Mouse (Mus musculus): ENCODE measurements around the gene Anln. TPM values are rescaled to one million over a fixed set of nuclear protein-coding genes. Genes with fewer than 3 reads are reported as not detected.

Gene Anln
- polyA plus RNA-seq, 2 experiments = 35.4 to 40.4 TPM

GRCm38 (mm10) chr9:22302199-22302598, 86.8 kb downstream of the Anln start:
- no peaks in the 10 kb centered on the region for H3K27me3 ChIP-seq (ENCODE audit: control insufficient read depth, insufficient read depth, low read length)
- ATAC-seq (ENCODE audit: low FRiP score, low read depth) = no peak
- no peak for TF ChIP-seq POLR2A (IDR thresholded peaks at IDR 0.05; ENCODE audit: borderline replicate concordance, extremely low read depth, insufficient read depth, insufficient read length)
- H3K36me3 ChIP-seq (ENCODE audit: control insufficient read depth, insufficient read depth, low read length) = peaks cover 48% of the 10 kb centered on the region
- no peak overlapping the region for H3K4me3 ChIP-seq (replicated peaks; ENCODE audit: low read length)
- peaks cover 6% of the 10 kb centered on the region; the same call in 1 of the 2 replicates for H3K4me1 ChIP-seq (ENCODE audit: control insufficient read depth, insufficient read depth, low read length)
- H3K9ac ChIP-seq (ENCODE audit: low read depth, low read length, severe bottlenecking) = no peak overlapping the region
- H3K9me3 ChIP-seq (ENCODE audit: control insufficient read depth, low read length) = 0 out of 2 replicates have a peak, but pooled peaks cover 4% of the 10 kb centered on the region
- no peak overlapping the region for H3K4me2 ChIP-seq (replicated peaks; ENCODE audit: low read depth, low read length, severe bottlenecking)
- no peak overlapping the region for H3K27ac ChIP-seq (replicated peaks; ENCODE audit: low read depth, low read length)
- WGBS = 92% methylated on average over 1 of the region's 1 CpGs
- DNase-seq (ENCODE audit: low spot score) = no peak

Other genes starting within 250 kb of the Anln start
- 54.5 and 62.4 TPM in 2 replicates for gene Pigyl, start 232.3 kb downstream of the Anln start, polyA plus RNA-seq (2012; rRNA removed)
- gene Pigyl, start 232.3 kb downstream of the Anln start, polyA plus RNA-seq (2014; fragmentation: Nextera tagmentation; extraction: Ambion mirVana) = 80.9 and 82.4 TPM in 2 replicates
- gene Zfp872, start 201.1 kb downstream of the Anln start, polyA plus RNA-seq (2012; rRNA removed) = 0.12 and 0.14 TPM in 2 replicates
- gene Zfp872, start 201.1 kb downstream of the Anln start, polyA plus RNA-seq (2014; fragmentation: Nextera tagmentation; extraction: Ambion mirVana) = 0.33 and 0.51 TPM in 2 replicates
- gene Zfp809, start 163.5 kb downstream of the Anln start, polyA plus RNA-seq (2012; rRNA removed) = 11.2 and 13.6 TPM in 2 replicates
- gene Zfp809, start 163.5 kb downstream of the Anln start, polyA plus RNA-seq (2014; fragmentation: Nextera tagmentation; extraction: Ambion mirVana) = 19.6 and 19.7 TPM in 2 replicates
- 1.9 and 2.6 TPM in 2 replicates for gene Zfp599, start 129.3 kb downstream of the Anln start, polyA plus RNA-seq (2012; rRNA removed)
- 6.4 and 7.3 TPM in 2 replicates for gene Zfp599, start 129.3 kb downstream of the Anln start, polyA plus RNA-seq (2014; fragmentation: Nextera tagmentation; extraction: Ambion mirVana)
- 18.9 and 21.2 TPM in 2 replicates for gene Zfp810, start 81.5 kb downstream of the Anln start, polyA plus RNA-seq (2012; rRNA removed)
- 19.3 and 25.7 TPM in 2 replicates for gene Zfp810, start 81.5 kb downstream of the Anln start, polyA plus RNA-seq (2014; fragmentation: Nextera tagmentation; extraction: Ambion mirVana)
- 3.6 and 3.7 TPM in 2 replicates for gene 9530077C05Rik, start 22.3 kb upstream of the Anln start, polyA plus RNA-seq (2012; rRNA removed)
- 4.8 and 5.2 TPM in 2 replicates for gene 9530077C05Rik, start 22.3 kb upstream of the Anln start, polyA plus RNA-seq (2014; fragmentation: Nextera tagmentation; extraction: Ambion mirVana)
- gene Gm17545, start 65.1 kb upstream of the Anln start, polyA plus RNA-seq (2012; rRNA removed) = not detected in 2 replicates
- gene Gm17545, start 65.1 kb upstream of the Anln start, polyA plus RNA-seq (2014; fragmentation: Nextera tagmentation; extraction: Ambion mirVana) = not detected in 2 replicates
- gene Rp9, start 80.6 kb upstream of the Anln start, polyA plus RNA-seq (2012; rRNA removed) = 56.7 and 89.7 TPM in 2 replicates
- 69.4 and 78.0 TPM in 2 replicates for gene Rp9, start 80.6 kb upstream of the Anln start, polyA plus RNA-seq (2014; fragmentation: Nextera tagmentation; extraction: Ambion mirVana)
- gene Bbs9, start 86.5 kb upstream of the Anln start, polyA plus RNA-seq (2012; rRNA removed) = 15.7 and 16.6 TPM in 2 replicates
- gene Bbs9, start 86.5 kb upstream of the Anln start, polyA plus RNA-seq (2014; fragmentation: Nextera tagmentation; extraction: Ambion mirVana) = 12.7 and 14.7 TPM in 2 replicates

Data from limb, embryonic 14.5 days (tissue).